Mouse (Mus musculus): Measurements from ENCODE around the gene Rem1. TPM values are rescaled to one million over a fixed set of nuclear protein-coding genes. Genes with fewer than 3 reads are reported as not detected.

Rem1 gene
- polyA plus RNA-seq, 1 experiment = 9.8 TPM

DNA sequence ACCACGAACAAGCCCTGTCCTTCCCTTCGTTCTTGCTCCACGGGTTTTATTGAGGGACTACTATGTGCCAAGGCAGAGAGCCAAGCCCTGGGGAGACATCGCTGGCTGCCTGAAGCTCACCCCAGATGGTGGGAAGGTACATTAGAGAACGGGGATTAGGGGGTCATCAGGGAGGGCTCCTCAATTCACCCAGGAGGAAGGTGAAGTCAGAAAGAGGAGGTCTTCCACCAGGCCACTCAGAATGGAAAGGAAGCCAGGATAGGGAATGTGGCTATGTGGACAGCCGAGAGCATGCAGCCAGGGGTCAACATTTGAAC, 10.2 kb downstream of the Rem1 start:
- peak overlapping the region; percentile 56; the same call in 1 of the 2 replicates for H3K27ac ChIP-seq (ENCODE audit: insufficient read depth, low read length)
- H3K27me3 ChIP-seq (ENCODE audit: control insufficient read depth, insufficient read depth, low read length) = no peaks in the 10 kb centered on the region
- 84% methylated on average over 6 of the region's 6 CpGs for WGBS
- TF ChIP-seq CTCF (IDR thresholded peaks at IDR 0.05; ENCODE audit: extremely low read depth, insufficient read depth, insufficient read length, insufficient replicate concordance) = no peak
- TF ChIP-seq POLR2A (IDR thresholded peaks at IDR 0.05; ENCODE audit: low read depth, low read length) = no peak
- no peaks in the 10 kb centered on the region for H3K36me3 ChIP-seq (ENCODE audit: control insufficient read depth, insufficient read depth, low read length)
- DNase-seq (ENCODE audit: low read depth in 1 of 2, low spot score in 2 of 2) = no peak
- no peaks in the 10 kb centered on the region for H3K4me1 ChIP-seq (ENCODE audit: control insufficient read depth, insufficient read depth, insufficient read length)
- H3K4me3 ChIP-seq (ENCODE audit: extremely low read depth, insufficient read depth, insufficient read length) = no peak overlapping the region

DNA sequence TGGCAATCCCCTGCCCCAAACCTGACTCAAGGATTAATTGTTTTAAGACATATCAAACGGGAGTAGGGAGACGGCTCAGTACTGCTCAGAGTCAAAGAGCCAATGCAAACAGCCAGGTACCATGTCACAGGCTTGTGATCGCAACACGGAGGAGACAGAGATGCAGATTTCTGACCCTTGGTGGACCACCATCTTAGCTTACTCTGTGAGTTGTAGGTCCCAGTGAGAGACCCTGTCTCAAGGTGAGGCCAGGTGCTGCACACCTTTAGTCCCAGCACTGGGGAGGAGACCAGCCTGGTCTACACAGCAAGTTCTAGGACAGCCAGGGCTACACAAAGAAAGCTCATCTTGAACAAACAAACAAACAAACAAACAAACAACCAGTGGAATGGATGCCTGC, 10.6 kb downstream of the Rem1 start:
- no peaks in the 10 kb centered on the region for H3K36me3 ChIP-seq (ENCODE audit: control insufficient read depth, insufficient read depth, low read length)
- no peak for DNase-seq (ENCODE audit: low read depth in 1 of 2, low spot score in 2 of 2)
- no peaks in the 10 kb centered on the region for H3K4me1 ChIP-seq (ENCODE audit: control insufficient read depth, insufficient read depth, insufficient read length)
- H3K4me3 ChIP-seq (ENCODE audit: extremely low read depth, insufficient read depth, insufficient read length) = no peak overlapping the region
- H3K27me3 ChIP-seq (ENCODE audit: control insufficient read depth, insufficient read depth, low read length) = no peaks in the 10 kb centered on the region
- H3K27ac ChIP-seq (ENCODE audit: insufficient read depth, low read length) = 0 out of 2 replicates have a peak overlapping the region, but pooled peaks have one; percentile 56
- 94% methylated on average over 4 of the region's 4 CpGs for WGBS
- no peak for TF ChIP-seq POLR2A (IDR thresholded peaks at IDR 0.05; ENCODE audit: low read depth, low read length)

DNA sequence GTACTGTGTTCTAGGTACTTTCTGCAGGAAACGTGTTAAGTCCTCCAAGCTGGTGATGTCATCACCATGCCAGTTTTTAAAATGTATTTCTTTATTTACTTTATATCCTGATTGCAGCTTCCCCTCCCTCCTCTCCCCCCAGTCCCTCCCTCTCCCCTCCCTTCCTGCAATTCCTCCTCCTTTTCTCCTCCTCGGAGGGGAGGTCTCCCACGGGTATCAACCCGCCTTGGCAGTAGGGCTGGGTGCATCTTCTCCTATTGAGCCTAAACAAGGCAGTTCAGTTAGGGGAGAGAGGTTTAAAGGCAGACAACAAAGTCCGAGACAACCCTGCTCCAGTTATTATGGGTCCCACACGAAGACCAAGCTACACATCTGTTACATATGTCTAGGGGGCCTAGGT, 12.1 kb downstream of the Rem1 start:
- Histone ChIP-seq H3K4me1 (ENCODE audit: control insufficient read depth, insufficient read depth, insufficient read length) (no peaks in the 10 kb centered on the region), H3K27me3 (ENCODE audit: control insufficient read depth, insufficient read depth, low read length) (no peaks in the 10 kb centered on the region), H3K4me3 (ENCODE audit: extremely low read depth, insufficient read depth, insufficient read length) (no peak overlapping the region), H3K36me3 (ENCODE audit: control insufficient read depth, insufficient read depth, low read length) (no peaks in the 10 kb centered on the region), H3K27ac (ENCODE audit: insufficient read depth, low read length) (peak overlapping the region; percentile 61; the same call in 1 of the 2 replicates)
- no peak for DNase-seq (ENCODE audit: low read depth in 1 of 2, low spot score in 2 of 2)
- no peak for TF ChIP-seq CTCF (IDR thresholded peaks at IDR 0.05; ENCODE audit: extremely low read depth, insufficient read depth, insufficient read length, insufficient replicate concordance)
- TF ChIP-seq POLR2A (IDR thresholded peaks at IDR 0.05; ENCODE audit: low read depth, low read length) = no peak
- 70% methylated on average over 6 of the region's 6 CpGs for WGBS

DNA sequence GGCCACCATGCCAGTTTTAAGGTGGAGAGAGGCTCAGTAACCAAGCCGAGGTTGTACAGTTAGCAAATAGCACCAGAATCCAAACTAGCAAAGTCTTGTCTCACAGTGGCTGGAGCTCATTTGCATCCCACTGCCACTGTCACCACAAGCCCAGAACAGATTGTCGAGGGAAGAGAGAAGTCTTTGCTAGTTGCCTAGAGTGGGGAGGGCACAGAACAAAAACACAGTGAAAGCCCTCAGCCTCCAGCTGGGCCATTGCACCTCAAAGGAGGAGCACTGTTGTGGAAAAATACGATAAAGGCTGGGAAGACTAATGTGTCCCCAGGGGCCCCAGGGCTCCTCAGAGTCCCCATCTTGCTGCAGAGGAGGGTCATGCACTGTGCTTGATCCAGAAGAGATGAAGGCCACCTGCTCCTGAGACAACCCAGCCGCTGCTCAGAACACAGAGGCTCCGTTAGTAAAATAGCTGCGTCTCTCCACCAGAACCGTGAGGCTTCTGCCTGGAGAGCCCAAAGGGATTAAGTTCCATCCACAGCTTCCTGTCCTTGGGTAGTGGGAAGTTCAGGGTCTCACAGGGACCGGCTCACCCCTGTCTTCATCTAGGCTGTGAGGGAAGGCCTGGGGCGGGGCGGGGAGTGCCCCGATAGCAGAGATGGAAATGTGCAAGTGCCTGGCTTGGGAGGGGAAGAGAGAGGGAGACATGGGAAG, 12.8 kb downstream of the Rem1 start:
- Histone ChIP-seq H3K36me3 (ENCODE audit: control insufficient read depth, insufficient read depth, low read length) (no peaks in the 10 kb centered on the region), H3K27ac (ENCODE audit: insufficient read depth, low read length) (peak overlapping the region; percentile 61), H3K4me1 (ENCODE audit: control insufficient read depth, insufficient read depth, insufficient read length) (no peaks in the 10 kb centered on the region), H3K27me3 (ENCODE audit: control insufficient read depth, insufficient read depth, low read length) (no peaks in the 10 kb centered on the region), H3K4me3 (ENCODE audit: extremely low read depth, insufficient read depth, insufficient read length) (no peak overlapping the region)
- WGBS = 47% methylated on average over 11 of the region's 11 CpGs
- TF ChIP-seq POLR2A (IDR thresholded peaks at IDR 0.05; ENCODE audit: low read depth, low read length) (no peak), CTCF (IDR thresholded peaks at IDR 0.05; ENCODE audit: extremely low read depth, insufficient read depth, insufficient read length, insufficient replicate concordance) (no peak)
- DNase-seq (ENCODE audit: low read depth in 1 of 2, low spot score in 2 of 2) = no peak

DNA sequence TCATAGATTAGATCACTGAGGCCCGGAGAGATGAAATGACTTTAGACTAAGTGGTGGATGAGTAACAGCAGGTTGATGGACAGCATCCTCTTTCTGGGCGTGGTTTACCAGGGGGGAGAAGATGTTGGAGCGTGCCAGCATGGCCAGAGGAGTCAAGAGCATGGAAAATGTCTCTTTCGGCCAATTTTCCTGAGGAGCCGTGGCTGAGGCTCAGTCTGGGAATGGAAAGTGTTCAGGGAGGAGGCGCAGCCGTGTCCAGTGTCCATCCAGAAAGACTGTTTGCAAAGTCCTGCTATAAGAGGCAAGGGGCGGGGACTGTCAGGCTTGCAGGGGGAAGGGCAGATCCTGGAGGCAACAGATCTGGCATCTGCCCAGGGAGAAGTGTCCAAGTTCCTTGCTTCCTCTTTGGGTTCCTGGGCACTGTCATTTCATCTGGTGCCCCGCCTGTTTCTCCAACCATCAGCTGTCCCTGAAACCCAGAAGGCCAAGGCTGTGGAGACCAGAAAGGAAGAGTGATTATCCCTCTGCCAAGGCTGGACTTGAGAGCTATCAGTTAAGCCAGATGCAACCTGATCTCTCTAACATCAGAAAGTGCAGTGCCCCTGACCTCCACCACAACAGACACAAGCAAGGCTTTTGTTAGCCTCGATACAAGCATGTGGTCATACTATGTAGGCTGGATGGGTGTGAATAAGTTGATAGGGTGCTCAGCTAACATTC, 26.3 kb downstream of the Rem1 start:
- Histone ChIP-seq H3K27me3 (ENCODE audit: control insufficient read depth, insufficient read depth, low read length) (no peaks in the 10 kb centered on the region), H3K4me3 (ENCODE audit: extremely low read depth, insufficient read depth, insufficient read length) (no peak overlapping the region), H3K4me1 (ENCODE audit: control insufficient read depth, insufficient read depth, insufficient read length) (no peaks in the 10 kb centered on the region), H3K27ac (ENCODE audit: insufficient read depth, low read length) (peak overlapping the region; percentile 6), H3K36me3 (ENCODE audit: control insufficient read depth, insufficient read depth, low read length) (no peaks in the 10 kb centered on the region)
- TF ChIP-seq POLR2A (IDR thresholded peaks at IDR 0.05; ENCODE audit: low read depth, low read length) = no peak
- TF ChIP-seq CTCF (IDR thresholded peaks at IDR 0.05; ENCODE audit: extremely low read depth, insufficient read depth, insufficient read length, insufficient replicate concordance) = no peak
- 69% methylated on average over 10 of the region's 10 CpGs for WGBS
- no peak for DNase-seq (ENCODE audit: low read depth in 1 of 2, low spot score in 2 of 2)

DNA sequence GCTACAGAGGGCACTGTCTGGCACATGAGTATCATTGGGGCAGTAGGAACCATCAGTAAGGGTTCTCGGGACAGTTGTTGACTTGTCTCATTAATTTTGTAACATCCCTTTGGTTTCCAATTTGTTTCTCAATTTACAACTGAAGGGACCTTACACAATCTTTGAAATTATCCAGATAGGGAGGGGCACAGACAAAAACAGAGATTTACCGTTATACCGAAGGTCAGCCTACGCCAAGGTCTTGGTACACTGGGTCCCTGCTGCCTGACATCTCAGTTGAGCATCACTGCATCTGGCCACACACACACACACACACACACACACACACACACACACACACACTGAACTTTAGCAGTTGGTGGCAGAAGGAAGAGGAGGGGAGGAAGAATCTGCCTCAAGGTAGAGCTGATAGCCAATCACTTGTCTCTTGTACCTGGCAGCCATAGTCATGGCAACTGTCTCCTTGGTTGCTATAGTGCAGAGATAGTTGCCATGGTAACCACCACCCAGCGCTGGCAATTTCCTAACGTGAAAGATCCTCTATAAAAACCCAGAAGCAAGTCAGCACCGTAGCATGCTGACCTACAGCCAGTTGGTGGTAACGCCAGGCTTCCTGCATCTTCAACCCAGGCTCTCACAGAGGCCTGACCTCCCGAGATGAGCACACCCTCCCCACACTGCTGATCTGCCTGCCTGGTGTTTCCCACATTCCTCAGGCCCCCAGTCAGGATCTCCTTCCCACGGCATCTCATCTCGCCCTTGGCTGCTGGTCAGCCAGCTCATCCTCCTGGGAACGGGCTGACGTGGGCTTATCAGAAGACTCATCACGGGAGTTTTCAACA, 27.3 kb downstream of the Rem1 start:
- Histone ChIP-seq H3K27me3 (ENCODE audit: control insufficient read depth, insufficient read depth, low read length) (no peaks in the 10 kb centered on the region), H3K27ac (ENCODE audit: insufficient read depth, low read length) (peak overlapping the region; percentile 0; the same call in 1 of the 2 replicates), H3K4me3 (ENCODE audit: extremely low read depth, insufficient read depth, insufficient read length) (no peak overlapping the region), H3K4me1 (ENCODE audit: control insufficient read depth, insufficient read depth, insufficient read length) (no peaks in the 10 kb centered on the region), H3K36me3 (ENCODE audit: control insufficient read depth, insufficient read depth, low read length) (no peaks in the 10 kb centered on the region)
- no peak for TF ChIP-seq CTCF (IDR thresholded peaks at IDR 0.05; ENCODE audit: extremely low read depth, insufficient read depth, insufficient read length, insufficient replicate concordance)
- DNase-seq (ENCODE audit: low read depth in 1 of 2, low spot score in 2 of 2) = no peak
- 56% methylated on average over 14 of the region's 14 CpGs for WGBS
